Mouse (Mus musculus) limb, embryonic 12.5 days (tissue): ENCODE measurements around the gene Lman1l. TPM values are rescaled to one million over a fixed set of nuclear protein-coding genes. Genes with fewer than 3 reads are reported as not detected.
A peak's percentile ranks its signal among the peaks of the same experiment; 100 is the strongest.

Experiments
- ATAC-seq: fragments of 200-750 bp; cut with Nextera tagmentation; 2 replicates; pipeline ENCODE4 v1.8.0; 2017; ENCODE audit warnings: low read depth, moderate TSS enrichment; ENCODE audit not compliant: insufficient number of reproducible peaks, insufficient read depth, low FRiP score, low TSS enrichment
- H3K27ac ChIP-seq: fragments of 300-500 bp; sonication (generic); 2 replicates; pipeline ENCODE4 v1.5.1; 2016; ENCODE audit warnings: mild to moderate bottlenecking, moderate library complexity
- H3K27me3 ChIP-seq: fragments of 300-500 bp; sonication (generic); 2 replicates; pipeline ENCODE4 v1.6.1; 2016; ENCODE audit warnings: mild to moderate bottlenecking, moderate library complexity
- H3K36me3 ChIP-seq: fragments of 300-500 bp; sonication (generic); 2 replicates; pipeline ENCODE4 v1.6.1; 2016; ENCODE audit warnings: mild to moderate bottlenecking, moderate library complexity
- H3K4me1 ChIP-seq: fragments of 300-500 bp; sonication (generic); replicated peaks from 2 replicates; pipeline ENCODE4 v1.6.1; 2016
- H3K4me2 ChIP-seq: fragments of 300-500 bp; sonication (generic); 2 replicates; pipeline ENCODE4 v1.6.1; 2016; ENCODE audit warnings: mild to moderate bottlenecking, moderate library complexity
- H3K4me3 ChIP-seq: fragments of 300-500 bp; sonication (generic); replicated peaks from 2 replicates; pipeline ENCODE4 v1.5.1; 2016; ENCODE audit warnings: mild to moderate bottlenecking
- H3K9ac ChIP-seq: fragments of 300-500 bp; sonication (generic); replicated peaks from 2 replicates; pipeline ENCODE4 v1.6.1; 2016; ENCODE audit warnings: mild to moderate bottlenecking, moderate library complexity
- H3K9me3 ChIP-seq: fragments of 300-500 bp; sonication (generic); 2 replicates; pipeline ENCODE4 v1.6.1; 2016; ENCODE audit warnings: mild to moderate bottlenecking, moderate library complexity
- WGBS: fragments of 180-500 bp; shearing (Covaris S2); methylation state at CpG from one replicate; pipeline ENCODE4 v1.1.7; 2016; 5-methylcytosine and 5-hydroxymethylcytosine counted together
- polyA plus RNA-seq: library from polyadenylated mRNA; unstranded; fragments of >200 nt; fragmentation: Nextera tagmentation; extraction: Ambion mirVana; gene quantifications from 2 replicates; pipeline ENCODE4 v1.2.1, GENCODE M21; 2016

Lman1l gene
- 0.14 TPM in 1 of 2 replicates, not detected in the other for polyA plus RNA-seq

DNA sequence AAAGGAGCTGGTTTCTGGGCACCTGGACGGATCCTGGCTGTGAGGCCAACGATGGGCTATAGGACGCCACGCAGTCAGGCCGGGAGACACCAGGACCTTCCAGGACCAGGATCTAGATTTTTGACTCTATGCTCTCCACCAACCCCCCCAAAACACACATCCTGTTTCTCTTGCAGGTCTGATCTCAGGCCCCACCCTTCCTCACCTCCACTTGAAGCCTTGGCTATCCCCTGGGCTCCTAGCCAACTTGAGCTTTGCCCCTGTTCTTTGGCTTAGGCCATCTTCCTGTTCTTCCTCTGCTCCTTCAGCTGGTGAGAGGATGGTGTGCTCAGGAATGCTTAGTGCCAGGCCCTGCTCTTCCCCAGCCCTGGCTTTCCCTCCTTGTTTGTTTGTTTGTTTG lies at the start of gene Lman1l:
Lman1l (minus strand) TSS at position 101 of the 400 bp plus-strand sequence.
- Histone ChIP-seq H3K27ac (no peak within 1 kb of the TSS), H3K9me3 (no peaks in the 10 kb centered on the region), H3K4me3 (no peak within 1 kb of the TSS), H3K4me1 (no peaks in the 10 kb centered on the region), H3K36me3 (peaks cover 19% of the 10 kb centered on the region), H3K9ac (no peak within 1 kb of the TSS), H3K4me2 (no peak within 1 kb of the TSS), H3K27me3 (no peaks in the 10 kb centered on the region)
- no peak for ATAC-seq
- 95% methylated on average over 5 of the region's 5 CpGs for WGBS

DNA sequence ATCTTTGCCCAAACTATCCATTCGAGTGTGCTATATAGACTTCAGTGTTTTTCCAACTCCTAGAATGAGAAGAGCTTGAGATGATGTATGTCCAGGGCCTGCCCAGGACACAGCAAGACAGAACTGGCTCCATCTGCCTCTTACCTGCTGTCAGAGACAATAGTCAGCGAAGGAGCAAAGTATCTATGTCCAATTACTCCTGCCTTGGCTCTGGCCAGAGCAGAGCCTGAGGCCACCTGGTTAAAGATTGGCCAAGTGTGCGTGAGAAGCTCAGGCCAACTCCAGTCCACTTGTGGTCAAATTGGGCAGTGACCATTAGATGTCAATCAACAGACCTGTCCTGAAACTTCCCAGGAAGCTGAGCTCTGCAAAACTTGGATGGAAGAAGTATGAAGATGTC lies 49.0 kb upstream of the Lman1l start:
- no peaks in the 10 kb centered on the region for H3K36me3 ChIP-seq

GRCm38 (mm10) chr9:57668277-57668676 lies 47.7 kb upstream of the Lman1l start:
- Histone ChIP-seq H3K4me3 (no peak overlapping the region), H3K9ac (no peak overlapping the region), H3K27ac (no peak overlapping the region), H3K4me2 (no peak overlapping the region), H3K27me3 (no peaks in the 10 kb centered on the region; the same call in 1 of the 2 replicates), H3K9me3 (no peaks in the 10 kb centered on the region), H3K4me1 (no peaks in the 10 kb centered on the region), H3K36me3 (no peaks in the 10 kb centered on the region)
- WGBS = 32% methylated on average over 1 of the region's 1 CpGs
- ATAC-seq = no peak

More for the DNA sequence above, 49.0 kb upstream of the Lman1l start:
- Histone ChIP-seq H3K9ac (no peak overlapping the region), H3K4me3 (no peak overlapping the region), H3K27ac (no peak overlapping the region), H3K4me2 (no peak overlapping the region), H3K9me3 (no peaks in the 10 kb centered on the region), H3K4me1 (no peaks in the 10 kb centered on the region), H3K27me3 (no peaks in the 10 kb centered on the region; the same call in 1 of the 2 replicates)
- no peak for ATAC-seq
- WGBS = 83% methylated on average over 3 of the region's 3 CpGs

GRCm38 (mm10) chr9:57667817-57668216 lies 47.2 kb upstream of the Lman1l start:
- H3K4me2 ChIP-seq = no peak overlapping the region
- H3K9ac ChIP-seq = no peak overlapping the region
- no peaks in the 10 kb centered on the region for H3K36me3 ChIP-seq
- H3K4me1 ChIP-seq = no peaks in the 10 kb centered on the region
- H3K9me3 ChIP-seq = no peaks in the 10 kb centered on the region
- H3K27me3 ChIP-seq = no peaks in the 10 kb centered on the region; the same call in 1 of the 2 replicates
- 65% methylated on average over 11 of the region's 11 CpGs for WGBS
- no peak overlapping the region for H3K27ac ChIP-seq
- no peak for ATAC-seq
- H3K4me3 ChIP-seq = no peak overlapping the region

DNA sequence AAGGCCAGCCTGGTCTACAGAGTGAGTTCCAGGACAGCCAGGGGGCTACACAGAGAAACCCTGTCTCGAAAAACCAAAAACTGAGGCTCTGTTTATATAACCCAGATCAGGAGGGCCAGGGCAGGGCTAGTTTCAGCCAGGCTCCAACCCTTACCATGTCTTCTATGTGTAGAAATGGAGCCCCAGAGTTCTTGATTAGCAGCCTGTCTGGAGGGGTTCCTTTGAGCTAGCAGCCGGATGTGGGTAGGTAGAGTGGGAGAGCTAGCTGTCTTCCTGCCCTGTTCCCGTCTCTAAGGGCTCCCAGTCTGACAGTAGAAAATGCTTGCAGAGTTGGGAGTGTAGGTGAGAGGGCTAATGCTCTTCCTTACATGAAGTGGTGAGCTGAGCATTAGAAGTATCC lies 46.6 kb upstream of the Lman1l start:
- 78% methylated on average over 3 of the region's 3 CpGs for WGBS
- no peak overlapping the region for H3K27ac ChIP-seq
- no peak for ATAC-seq
- H3K4me1 ChIP-seq = no peaks in the 10 kb centered on the region
- H3K9ac ChIP-seq = no peak overlapping the region
- no peak overlapping the region for H3K4me3 ChIP-seq
- no peaks in the 10 kb centered on the region for H3K9me3 ChIP-seq
- no peak overlapping the region for H3K4me2 ChIP-seq
- H3K27me3 ChIP-seq = no peaks in the 10 kb centered on the region; the same call in 1 of the 2 replicates
- no peaks in the 10 kb centered on the region for H3K36me3 ChIP-seq

DNA sequence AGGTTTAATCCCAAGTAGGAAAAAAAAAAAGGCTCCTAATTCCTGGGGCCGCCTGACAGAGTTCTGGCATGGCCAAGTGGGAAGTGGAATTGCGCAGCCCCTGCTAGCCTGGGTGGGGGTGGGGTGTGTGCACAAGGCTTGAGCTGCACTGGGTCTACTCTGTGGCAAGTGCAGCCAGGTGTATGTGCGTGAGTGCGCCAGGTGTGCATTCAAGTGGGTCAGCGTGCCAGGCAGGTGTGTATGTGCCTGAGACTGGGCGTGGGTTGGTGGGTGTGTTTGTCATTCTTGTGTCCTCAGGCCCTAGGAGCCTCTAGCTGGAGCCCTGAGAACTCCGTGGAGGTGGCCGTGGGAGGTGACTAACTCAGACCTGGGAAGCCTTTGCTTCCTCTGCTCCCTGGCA lies 46.0 kb upstream of the Lman1l start:
- Histone ChIP-seq H3K36me3 (no peaks in the 10 kb centered on the region), H3K4me2 (no peak overlapping the region), H3K27ac (no peak overlapping the region), H3K9me3 (no peaks in the 10 kb centered on the region), H3K4me3 (no peak overlapping the region), H3K27me3 (no peaks in the 10 kb centered on the region; the same call in 1 of the 2 replicates), H3K9ac (no peak overlapping the region), H3K4me1 (no peaks in the 10 kb centered on the region)
- no peak for ATAC-seq
- WGBS = 84% methylated on average over 8 of the region's 8 CpGs

- WGBS = 54% methylated on average over 7 of the region's 7 CpGs
- Histone ChIP-seq H3K27ac (no peak overlapping the region), H3K9ac (no peak overlapping the region), H3K9me3 (no peaks in the 10 kb centered on the region), H3K4me3 (no peak overlapping the region), H3K4me2 (no peak overlapping the region), H3K36me3 (no peaks in the 10 kb centered on the region), H3K27me3 (no peaks in the 10 kb centered on the region; the same call in 1 of the 2 replicates), H3K4me1 (no peaks in the 10 kb centered on the region)
- ATAC-seq = no peak
These were observed 44.0 kb upstream of the Lman1l start for GRCm38 (mm10) chr9:57664616-57665015.

DNA sequence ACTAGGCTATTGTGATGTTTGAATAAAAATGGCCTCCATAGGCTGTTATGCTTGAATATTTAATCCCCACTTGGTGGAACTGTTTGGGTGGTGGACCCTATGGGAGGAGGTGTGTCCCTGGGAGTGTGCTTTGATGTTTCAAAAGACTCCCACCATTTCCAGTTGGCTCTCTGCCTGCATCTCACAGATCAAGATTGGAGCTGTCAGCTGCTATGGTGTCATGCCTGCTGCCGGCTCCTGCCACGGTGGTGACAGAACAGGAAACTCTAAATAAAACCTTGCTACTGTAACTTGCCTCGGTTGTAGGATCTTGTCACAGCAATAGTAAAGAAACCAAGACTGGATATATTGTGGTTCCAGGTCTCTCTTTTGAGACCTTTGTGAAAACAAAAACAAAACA lies 41.0 kb upstream of the Lman1l start:
- H3K4me3 ChIP-seq = no peak overlapping the region
- no peak overlapping the region for H3K27ac ChIP-seq
- no peaks in the 10 kb centered on the region for H3K4me1 ChIP-seq
- no peak overlapping the region for H3K4me2 ChIP-seq
- no peak for ATAC-seq
- H3K36me3 ChIP-seq = no peaks in the 10 kb centered on the region
- no peaks in the 10 kb centered on the region for H3K9me3 ChIP-seq
- 78% methylated on average over 3 of the region's 3 CpGs for WGBS
- no peak overlapping the region for H3K9ac ChIP-seq
- no peaks in the 10 kb centered on the region for H3K27me3 ChIP-seq

- H3K36me3 ChIP-seq = no peaks in the 10 kb centered on the region
- no peaks in the 10 kb centered on the region for H3K9me3 ChIP-seq
- WGBS = 77% methylated on average over 6 of the region's 6 CpGs
- no peak overlapping the region for H3K9ac ChIP-seq
- H3K4me3 ChIP-seq = no peak overlapping the region
- no peak overlapping the region for H3K4me2 ChIP-seq
- ATAC-seq = no peak
- H3K4me1 ChIP-seq = 0 out of 2 replicates have a peak, but pooled peaks cover 4% of the 10 kb centered on the region
- H3K27me3 ChIP-seq = no peaks in the 10 kb centered on the region
- H3K27ac ChIP-seq = no peak overlapping the region
These were observed 39.9 kb upstream of the Lman1l start for GRCm38 (mm10) chr9:57660501-57660900.

GRCm38 (mm10) chr9:57659774-57660173 lies 39.2 kb upstream of the Lman1l start:
- peak; percentile 75; the same call in 1 of the 2 replicates for ATAC-seq
- 23% methylated on average over 4 of the region's 4 CpGs for WGBS
- Histone ChIP-seq H3K4me3 (no peak overlapping the region), H3K27me3 (peaks cover 4% of the 10 kb centered on the region; the same call in 1 of the 2 replicates), H3K9me3 (no peaks in the 10 kb centered on the region), H3K36me3 (no peaks in the 10 kb centered on the region), H3K4me2 (no peak overlapping the region), H3K27ac (no peak overlapping the region), H3K9ac (no peak overlapping the region), H3K4me1 (0 out of 2 replicates have a peak, but pooled peaks cover 4% of the 10 kb centered on the region)

DNA sequence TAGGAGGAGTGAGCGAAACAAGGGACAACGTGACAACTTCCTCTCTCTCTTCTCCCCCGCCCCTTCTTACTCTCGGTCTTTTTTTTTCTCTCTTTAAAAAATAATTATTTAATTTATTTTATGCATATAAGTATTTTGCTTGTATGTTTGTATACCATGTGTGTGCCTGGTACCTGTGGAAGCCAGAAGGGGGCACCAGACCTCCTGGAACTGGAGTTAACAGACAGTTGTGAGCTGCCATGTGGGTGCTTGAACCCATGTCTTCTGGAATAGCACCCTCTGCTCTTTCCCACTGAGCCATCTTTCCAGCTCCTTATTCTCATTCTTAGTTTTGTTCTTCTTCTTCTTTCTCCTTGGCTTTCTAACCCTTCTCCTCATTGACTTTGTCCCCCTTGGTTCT lies 38.4 kb upstream of the Lman1l start:
- WGBS = 83% methylated on average over 4 of the region's 4 CpGs
- H3K9ac ChIP-seq = no peak overlapping the region
- no peak overlapping the region for H3K4me3 ChIP-seq
- H3K27ac ChIP-seq = no peak overlapping the region
- no peaks in the 10 kb centered on the region for H3K9me3 ChIP-seq
- no peak for ATAC-seq
- H3K4me1 ChIP-seq = 0 out of 2 replicates have a peak, but pooled peaks cover 4% of the 10 kb centered on the region
- H3K27me3 ChIP-seq = peaks cover 12% of the 10 kb centered on the region
- no peak overlapping the region for H3K4me2 ChIP-seq
- H3K36me3 ChIP-seq = no peaks in the 10 kb centered on the region

DNA sequence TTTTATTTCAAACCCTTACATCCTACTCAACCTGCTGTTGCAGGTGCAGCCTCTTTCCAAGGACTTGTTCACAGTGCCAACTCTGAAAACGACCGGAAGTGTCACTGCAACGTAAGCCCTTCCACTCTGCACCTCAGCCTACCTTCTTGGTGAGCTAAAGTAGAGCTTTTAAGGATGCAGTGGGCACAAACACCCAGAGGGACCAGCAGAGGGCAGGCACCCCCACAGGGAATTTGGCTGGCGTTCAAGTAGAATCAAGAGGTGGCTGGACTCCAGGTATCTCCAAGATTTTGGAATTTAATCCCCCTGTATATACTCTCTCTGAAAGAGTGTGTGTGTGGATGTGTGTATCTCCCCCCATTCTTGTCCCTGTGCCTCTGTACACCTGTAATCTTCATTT lies 37.3 kb upstream of the Lman1l start:
- no peak for ATAC-seq
- H3K27me3 ChIP-seq = peaks cover 23% of the 10 kb centered on the region
- H3K36me3 ChIP-seq = no peaks in the 10 kb centered on the region
- 0 out of 2 replicates have a peak, but pooled peaks cover 6% of the 10 kb centered on the region for H3K4me1 ChIP-seq
- H3K4me3 ChIP-seq = no peak overlapping the region
- no peak overlapping the region for H3K4me2 ChIP-seq
- 65% methylated on average over 4 of the region's 4 CpGs for WGBS
- H3K9me3 ChIP-seq = no peaks in the 10 kb centered on the region
- H3K27ac ChIP-seq = no peak overlapping the region
- H3K9ac ChIP-seq = no peak overlapping the region
